Mouse (Mus musculus): ENCODE measurements around the gene Rbm45.

Rbm45 gene

GRCm38 (mm10) chr2:76386531-76386930 lies 16.7 kb downstream of the Rbm45 start:
- no peak for DNase-seq (ENCODE audit: low spot score)

GRCm38 (mm10) chr2:76400178-76400577 lies 30.4 kb downstream of the Rbm45 start:
- no peak for DNase-seq (ENCODE audit: low spot score)

GRCm38 (mm10) chr2:76405596-76406150 lies 35.9 kb downstream of the Rbm45 start:
- no peak for DNase-seq (ENCODE audit: low spot score)

- no peak for DNase-seq (ENCODE audit: low spot score)
These were observed 36.6 kb downstream of the Rbm45 start, which contains the start of gene Osbpl6 for GRCm38 (mm10) chr2:76406151-76406936. Gene Osbpl6, plus strand, starts transcription at chr2:76406508.

- no peak for DNase-seq (ENCODE audit: low spot score)
These were observed 37.2 kb downstream of the Rbm45 start for GRCm38 (mm10) chr2:76406937-76407441.

- no peak for DNase-seq (ENCODE audit: low spot score)
These were observed 39.7 kb downstream of the Rbm45 start for GRCm38 (mm10) chr2:76409526-76409925.

GRCm38 (mm10) chr2:76409986-76410385 lies 40.2 kb downstream of the Rbm45 start:
- no peak for DNase-seq (ENCODE audit: low spot score)

GRCm38 (mm10) chr2:76412924-76413323 lies 43.1 kb downstream of the Rbm45 start:
- no peak for DNase-seq (ENCODE audit: low spot score)

- DNase-seq (ENCODE audit: low spot score) = no peak
These were observed 47.8 kb downstream of the Rbm45 start for GRCm38 (mm10) chr2:76417446-76418141.

GRCm38 (mm10) chr2:76418142-76418518 lies 48.3 kb downstream of the Rbm45 start:
- DNase-seq (ENCODE audit: low spot score) = no peak

GRCm38 (mm10) chr2:76421411-76421924 lies 51.7 kb downstream of the Rbm45 start:
- DNase-seq (ENCODE audit: low spot score) = no peak

- no peak for DNase-seq (ENCODE audit: low spot score)
These were observed 57.0 kb downstream of the Rbm45 start for GRCm38 (mm10) chr2:76426816-76427215.

- DNase-seq (ENCODE audit: low spot score) = no peak
These were observed 59.5 kb downstream of the Rbm45 start for GRCm38 (mm10) chr2:76429318-76429717.

GRCm38 (mm10) chr2:76429855-76430254 lies 60.1 kb downstream of the Rbm45 start:
- no peak for DNase-seq (ENCODE audit: low spot score)

- no peak for DNase-seq (ENCODE audit: low spot score)
These were observed 60.8 kb downstream of the Rbm45 start for GRCm38 (mm10) chr2:76430539-76430938.
